Mouse (Mus musculus) heart, embryonic 11.5 days (tissue): Measurements from ENCODE around the gene Mmd2. TPM values are rescaled to one million over a fixed set of nuclear protein-coding genes. Genes with fewer than 3 reads are reported as not detected.

Experiments used
- ATAC-seq: fragments of 200-750 bp; cut with Nextera tagmentation; replicated peaks from 2 replicates; pipeline ENCODE4 v1.8.0; 2017; ENCODE audit warnings: moderate library complexity; ENCODE audit not compliant: insufficient number of reproducible peaks, low FRiP score, low TSS enrichment
- H3K27ac ChIP-seq: fragments of 300-500 bp; sonication (generic); 2 replicates; pipeline ENCODE4 v1.5.1; 2014; ENCODE audit warnings: mild to moderate bottlenecking, low read depth, low read length
- H3K27me3 ChIP-seq: fragments of 300-500 bp; sonication (generic); 2 replicates; pipeline ENCODE4 v1.6.1; 2014; ENCODE audit warnings: mild to moderate bottlenecking, low read length, mixed read lengths; ENCODE audit not compliant: control insufficient read depth, insufficient read depth
- H3K36me3 ChIP-seq: fragments of 300-500 bp; sonication (generic); 2 replicates; pipeline ENCODE4 v1.6.1; 2014; ENCODE audit warnings: mild to moderate bottlenecking, low read length, moderate library complexity, mixed read lengths; ENCODE audit not compliant: control insufficient read depth, insufficient read depth
- H3K4me1 ChIP-seq: fragments of 300-500 bp; sonication (generic); 2 replicates; pipeline ENCODE4 v1.6.1; 2014; ENCODE audit warnings: low read length; ENCODE audit not compliant: control insufficient read depth, insufficient read depth
- H3K4me2 ChIP-seq: fragments of 300-500 bp; sonication (generic); 2 replicates; pipeline ENCODE4 v1.6.1; 2014; ENCODE audit warnings: mild to moderate bottlenecking, moderate library complexity
- H3K4me3 ChIP-seq: fragments of 300-500 bp; sonication (generic); 2 replicates; pipeline ENCODE4 v1.5.1; 2014; ENCODE audit warnings: low read depth, low read length
- H3K9ac ChIP-seq: fragments of 300-500 bp; sonication (generic); 2 replicates; pipeline ENCODE4 v1.6.1; 2014; ENCODE audit warnings: mild to moderate bottlenecking, low read depth, low read length, moderate library complexity
- H3K9me3 ChIP-seq: fragments of 300-500 bp; sonication (generic); replicated peaks from 2 replicates; pipeline ENCODE4 v1.6.1; 2016; ENCODE audit warnings: low read length; ENCODE audit not compliant: control insufficient read depth
- WGBS: fragments of 180-500 bp; shearing (Covaris S2); extraction: QIAGEN DNeasy Blood & Tissue Kit; methylation state at CpG from one replicate; pipeline ENCODE4 v1.1.7; 2014; ENCODE audit not compliant: insufficient replicate concordance; 5-methylcytosine and 5-hydroxymethylcytosine counted together
- polyA plus RNA-seq: library from polyadenylated mRNA; unstranded; fragments of >200 nt; fragmentation: Nextera tagmentation; extraction: Ambion mirVana; gene quantifications from 2 replicates; pipeline ENCODE4 v1.2.1, GENCODE M21; 2014

Mmd2 gene
- polyA plus RNA-seq, 1 experiment from 2014 or later = 0.29 TPM

DNA sequence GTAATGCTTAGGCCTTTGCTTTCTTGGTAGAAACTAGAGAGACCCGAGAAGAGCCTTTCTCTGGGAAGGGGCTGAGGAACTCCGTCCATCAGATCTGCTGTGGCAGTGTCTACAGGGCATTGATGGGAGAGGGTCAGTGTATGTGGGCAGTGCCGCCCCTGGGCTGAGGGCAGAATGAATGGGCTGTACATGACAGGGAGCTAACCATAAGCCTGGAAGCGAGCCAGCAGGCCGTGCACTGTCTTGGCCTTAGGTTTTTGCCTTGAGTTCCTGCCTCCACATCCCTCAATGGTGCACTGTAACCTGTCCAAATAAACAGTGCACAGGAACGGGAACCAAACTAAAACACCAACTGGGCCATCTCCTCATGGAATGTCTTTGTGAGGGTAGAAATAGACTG is 11.9 kb downstream of the Mmd2 start:
- Histone ChIP-seq H3K4me1 (no peaks in the 10 kb centered on the region), H3K4me3 (no peak overlapping the region), H3K9me3 (no peaks in the 10 kb centered on the region), H3K36me3 (no peaks in the 10 kb centered on the region), H3K27me3 (no peaks in the 10 kb centered on the region), H3K9ac (no peak overlapping the region), H3K27ac (no peak overlapping the region), H3K4me2 (no peak overlapping the region)
- 72% methylated on average over 6 of the region's 6 CpGs for WGBS
- no peak for ATAC-seq

DNA sequence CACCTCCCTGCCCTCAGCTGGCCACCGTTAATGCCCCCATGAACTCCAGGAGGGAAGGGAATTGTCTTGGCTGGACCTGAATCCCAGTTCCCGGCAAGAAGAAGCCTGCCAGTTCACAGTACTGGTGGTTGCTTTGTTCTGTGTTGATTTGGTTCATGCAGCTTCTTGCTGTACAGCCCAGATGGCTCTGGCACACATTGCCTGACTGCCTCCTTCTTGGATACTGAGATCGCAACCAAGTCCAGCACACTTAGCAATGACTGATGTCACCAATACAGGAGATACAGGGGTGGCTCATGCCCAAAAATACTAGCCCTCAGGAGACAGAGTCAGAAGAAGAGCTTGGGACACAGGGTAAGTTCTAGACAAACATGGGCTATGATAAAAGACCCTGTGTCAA is 12.9 kb downstream of the Mmd2 start:
- 59% methylated on average over 2 of the region's 3 CpGs for WGBS
- no peaks in the 10 kb centered on the region for H3K27me3 ChIP-seq
- no peak overlapping the region for H3K4me3 ChIP-seq
- H3K9ac ChIP-seq = no peak overlapping the region
- no peak overlapping the region for H3K4me2 ChIP-seq
- H3K27ac ChIP-seq = no peak overlapping the region
- no peaks in the 10 kb centered on the region for H3K4me1 ChIP-seq
- no peak for ATAC-seq
- H3K9me3 ChIP-seq = no peaks in the 10 kb centered on the region
- no peaks in the 10 kb centered on the region for H3K36me3 ChIP-seq

DNA sequence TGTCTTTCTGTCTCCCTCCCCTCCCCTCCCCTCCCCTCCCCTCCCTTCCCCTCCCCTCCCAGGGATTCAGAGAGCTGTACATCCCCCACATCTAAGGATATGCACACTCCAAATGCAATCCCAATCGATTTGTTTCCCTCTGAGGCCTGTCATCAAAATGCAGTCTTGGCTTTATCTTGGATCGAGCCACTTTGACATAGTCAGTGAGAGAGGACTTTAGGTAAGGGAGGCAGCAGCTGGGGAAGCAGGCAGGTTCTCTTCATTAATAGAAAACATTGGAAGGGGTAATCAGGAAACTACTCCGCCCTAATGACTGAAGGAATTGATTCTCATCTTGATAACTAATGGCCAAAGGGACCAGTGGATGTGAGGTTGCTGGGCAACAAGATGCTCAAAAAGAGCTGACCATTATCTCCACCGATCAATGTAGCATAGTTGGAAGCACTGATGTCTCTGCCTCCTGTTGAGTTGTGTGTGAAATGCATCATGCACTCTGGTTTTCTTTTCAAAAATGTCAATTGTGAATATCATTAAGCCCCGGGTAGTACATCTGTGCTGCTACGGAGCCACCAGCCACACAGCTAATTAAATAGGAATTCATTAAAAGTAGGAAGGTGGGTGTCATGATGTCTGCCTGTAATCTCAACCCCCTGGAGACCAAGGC is 17.5 kb downstream of the Mmd2 start:
- ATAC-seq = no peak
- WGBS = 76% methylated on average over 6 of the region's 6 CpGs
- Histone ChIP-seq H3K9ac (no peak overlapping the region), H3K9me3 (no peaks in the 10 kb centered on the region), H3K27me3 (no peaks in the 10 kb centered on the region), H3K4me3 (no peak overlapping the region), H3K4me1 (no peaks in the 10 kb centered on the region), H3K4me2 (no peak overlapping the region), H3K27ac (no peak overlapping the region), H3K36me3 (no peaks in the 10 kb centered on the region)

DNA sequence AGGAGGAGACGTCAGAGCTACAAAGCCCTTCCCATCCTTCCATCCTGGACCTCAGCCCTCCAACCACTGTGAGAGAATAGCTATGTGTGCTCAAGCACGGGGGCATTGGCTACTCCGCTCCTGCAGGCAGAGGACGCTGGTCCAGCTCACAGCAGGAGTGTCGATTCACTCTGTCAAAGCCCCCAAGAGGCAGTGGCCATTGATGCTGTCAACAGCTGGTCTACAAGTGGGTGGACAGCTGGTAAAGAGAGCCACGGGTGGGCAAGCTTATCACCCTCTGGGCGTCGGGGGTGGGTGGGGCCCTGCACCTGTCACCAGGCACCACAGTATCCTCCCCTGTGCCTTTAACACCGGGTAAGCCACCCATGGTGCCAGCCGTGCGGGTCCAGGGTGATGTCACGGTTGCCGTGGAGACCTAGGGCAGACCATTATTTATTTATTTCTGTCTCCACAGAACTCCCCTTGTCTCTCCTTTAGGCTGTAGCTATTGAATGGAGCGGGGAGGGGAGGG is 24.9 kb downstream of the Mmd2 start:
- WGBS = 49% methylated on average over 14 of the region's 14 CpGs
- Histone ChIP-seq H3K4me3 (no peak overlapping the region), H3K4me1 (no peaks in the 10 kb centered on the region), H3K4me2 (no peak overlapping the region), H3K9me3 (no peaks in the 10 kb centered on the region), H3K27ac (no peak overlapping the region), H3K27me3 (no peaks in the 10 kb centered on the region; the same call in 1 of the 2 replicates), H3K9ac (no peak overlapping the region), H3K36me3 (no peaks in the 10 kb centered on the region)
- no peak for ATAC-seq

DNA sequence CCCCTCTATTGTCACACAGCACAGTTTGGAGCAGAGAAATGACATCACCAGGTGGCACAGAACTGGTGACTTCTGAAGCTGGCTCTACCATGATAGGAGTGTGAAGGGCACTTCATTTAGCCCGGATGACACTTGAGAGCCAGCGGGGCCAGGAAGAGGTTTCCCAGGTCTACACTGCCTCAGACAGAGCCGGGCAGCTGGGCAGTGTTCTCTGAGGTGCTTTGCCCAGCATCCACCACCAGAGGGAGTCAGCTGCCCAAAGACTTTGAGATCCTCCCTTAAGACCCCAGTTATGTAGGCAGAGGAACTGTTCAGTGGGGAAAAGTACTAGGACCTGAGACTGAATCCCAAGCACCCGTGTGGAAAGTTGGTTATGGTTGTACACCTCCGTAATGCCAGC is 27.1 kb downstream of the Mmd2 start:
- Histone ChIP-seq H3K36me3 (no peaks in the 10 kb centered on the region), H3K27ac (no peak overlapping the region), H3K27me3 (no peaks in the 10 kb centered on the region; the same call in 1 of the 2 replicates), H3K4me2 (no peak overlapping the region), H3K4me1 (no peaks in the 10 kb centered on the region), H3K9ac (no peak overlapping the region), H3K9me3 (no peaks in the 10 kb centered on the region), H3K4me3 (no peak overlapping the region)
- WGBS = 16% methylated on average over 5 of the region's 5 CpGs
- no peak for ATAC-seq

DNA sequence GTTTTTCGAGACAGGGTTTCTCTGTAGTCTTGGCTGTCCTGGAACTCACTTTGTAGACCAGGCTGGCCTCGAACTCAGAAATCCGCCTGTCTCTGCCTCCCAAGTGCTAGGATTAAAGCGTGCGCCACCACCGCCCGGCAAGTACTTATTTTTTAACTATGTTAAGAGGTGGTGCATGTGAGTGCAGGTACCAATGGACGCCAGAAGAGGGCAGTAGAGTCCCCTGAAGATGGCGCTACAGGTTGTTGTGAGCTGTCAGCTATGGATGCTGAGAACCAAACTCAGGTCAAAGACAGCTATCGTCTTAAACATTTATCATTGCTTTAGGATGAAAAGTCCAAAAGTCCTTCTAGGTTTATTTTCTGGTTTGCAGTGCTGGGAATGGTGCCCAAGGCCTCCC is 30.4 kb downstream of the Mmd2 start:
- ATAC-seq = no peak
- H3K27me3 ChIP-seq = no peaks in the 10 kb centered on the region; the same call in 1 of the 2 replicates
- no peaks in the 10 kb centered on the region for H3K4me1 ChIP-seq
- H3K9me3 ChIP-seq = no peaks in the 10 kb centered on the region
- H3K4me3 ChIP-seq = no peak overlapping the region
- no peak overlapping the region for H3K9ac ChIP-seq
- H3K36me3 ChIP-seq = no peaks in the 10 kb centered on the region
- 86% methylated on average over 10 of the region's 10 CpGs for WGBS
- no peak overlapping the region for H3K4me2 ChIP-seq
- no peak overlapping the region for H3K27ac ChIP-seq

DNA sequence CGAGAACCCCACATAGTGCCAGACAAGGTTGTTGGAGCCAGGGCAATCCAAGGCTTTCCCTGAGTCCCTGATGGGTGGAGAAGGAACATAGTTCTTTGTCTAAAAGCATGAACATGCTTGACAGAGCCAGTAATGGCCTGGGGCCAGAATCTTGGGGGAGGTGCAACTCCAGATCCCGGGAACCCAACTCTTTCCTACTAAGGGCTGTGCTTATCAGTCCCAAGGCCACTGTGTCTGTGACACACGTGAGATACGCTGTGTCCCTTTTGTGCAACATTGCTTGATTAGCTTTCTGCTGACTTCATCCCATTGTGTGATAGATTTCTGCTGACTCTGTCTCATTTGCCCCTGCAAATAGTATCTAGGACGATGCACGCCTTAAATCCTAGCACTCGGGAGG is 31.8 kb downstream of the Mmd2 start:
- no peak overlapping the region for H3K9ac ChIP-seq
- no peaks in the 10 kb centered on the region for H3K4me1 ChIP-seq
- ATAC-seq = no peak
- no peaks in the 10 kb centered on the region for H3K36me3 ChIP-seq
- H3K9me3 ChIP-seq = no peaks in the 10 kb centered on the region
- H3K4me3 ChIP-seq = no peak overlapping the region
- no peak overlapping the region for H3K27ac ChIP-seq
- H3K27me3 ChIP-seq = no peaks in the 10 kb centered on the region; the same call in 1 of the 2 replicates
- H3K4me2 ChIP-seq = no peak overlapping the region
- WGBS = 71% methylated on average over 7 of the region's 7 CpGs

DNA sequence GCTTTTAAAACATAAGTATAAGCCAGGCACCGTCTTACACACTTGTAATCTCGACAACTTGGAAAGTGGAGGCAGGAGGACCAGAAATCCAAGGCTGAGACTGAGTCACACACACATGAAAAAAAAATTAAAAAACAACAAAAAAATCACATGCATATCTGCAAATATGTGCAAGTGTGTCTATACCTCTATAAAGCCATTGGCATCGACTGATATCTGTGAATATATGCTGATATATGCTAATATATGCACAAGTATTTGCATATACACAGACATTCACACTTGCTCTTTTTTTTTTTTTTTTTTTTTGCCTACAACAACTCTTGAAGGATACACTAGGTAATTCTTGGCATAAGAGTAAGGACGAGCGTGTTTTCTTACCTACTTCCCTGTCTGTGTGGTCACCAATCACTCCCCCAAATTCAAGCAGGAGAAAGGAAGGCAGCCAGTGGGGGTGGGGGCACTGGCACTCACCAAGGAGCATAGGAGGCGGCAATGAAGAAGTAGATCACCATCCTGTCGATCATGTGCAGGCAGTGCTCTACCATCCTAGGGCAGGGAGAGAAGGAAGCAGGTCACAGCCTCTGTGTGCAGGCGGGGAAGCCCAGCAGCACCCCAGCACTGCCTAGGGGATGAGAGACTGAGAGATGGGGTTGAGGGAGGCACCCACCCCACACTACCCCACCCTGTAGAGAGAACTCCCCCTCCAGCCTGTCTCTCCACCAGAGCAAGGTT is 34.1 kb downstream of the Mmd2 start:
- ATAC-seq = no peak
- no peak overlapping the region for H3K27ac ChIP-seq

More for the DNA sequence above, 34.1 kb downstream of the Mmd2 start:
- Histone ChIP-seq H3K4me3 (no peak overlapping the region), H3K36me3 (no peaks in the 10 kb centered on the region), H3K27me3 (no peaks in the 10 kb centered on the region), H3K9ac (no peak overlapping the region), H3K9me3 (no peaks in the 10 kb centered on the region), H3K4me1 (no peaks in the 10 kb centered on the region), H3K4me2 (no peak overlapping the region)
- WGBS = 74% methylated on average over 8 of the region's 8 CpGs
